In genomic region chr11:104549438-104550405, GRCm38 (mm10) we compare ENCODE assay signal across 8 mouse cellular contexts. TPM values are rescaled to one million over a fixed set of nuclear protein-coding genes. Genes with fewer than 3 reads are reported as not detected.
A peak's percentile ranks its signal among the peaks of the same experiment; 100 is the strongest.
DNase-seq lines count a peak whose midpoint lies in the region; ATAC-seq and TF ChIP-seq lines count a peak whose summit lies in the region.

No protein-coding gene starts in this region.

- no peaks in the 10 kb centered on the region for H3K36me3 ChIP-seq in kidney, adult 2 months (ENCODE audit: control insufficient read depth, insufficient read depth, low read length)
- H3K36me3 ChIP-seq in lung, embryonic 14.5 days (ENCODE audit: insufficient read depth) = peaks cover 6% of the 10 kb centered on the region; the same call in 1 of the 2 replicates
- no peaks in the 10 kb centered on the region for H3K36me3 ChIP-seq in neural tube, embryonic 14.5 days (ENCODE audit: control insufficient read depth, insufficient read depth, low read length)

- peak overlapping the region; percentile 99 for H3K9ac ChIP-seq in lung, embryonic 14.5 days
- H3K9ac ChIP-seq in neural tube, embryonic 14.5 days (replicated peaks; ENCODE audit: low read depth, low read length) = peak overlapping the region; percentile 99

- H3K4me3 ChIP-seq in layer of hippocampus, adult 2 months = peak overlapping the region; percentile 98
- H3K4me3 ChIP-seq in kidney, adult 2 months (ENCODE audit: insufficient read depth, low read depth, low read length) = peak overlapping the region; percentile 92
- H3K4me3 ChIP-seq in lung, embryonic 14.5 days (ENCODE audit: low read depth, low read length) = peak overlapping the region; percentile 86
- peak overlapping the region; percentile 96 for H3K4me3 ChIP-seq in neural tube, embryonic 14.5 days (ENCODE audit: low read depth, low read length)

- peak; percentile 84 for ATAC-seq in lung, embryonic 14.5 days (ENCODE audit: insufficient read depth)
- ATAC-seq in neural tube, embryonic 14.5 days (ENCODE audit: low read depth) = no peak; the same call in 1 of the 2 replicates

- TF ChIP-seq CTCF in layer of hippocampus, adult 2 months (conservative IDR thresholded peaks at IDR 0.05) = no peak
- TF ChIP-seq CTCF in kidney, adult 2 months (conservative IDR thresholded peaks at IDR 0.05; ENCODE audit: insufficient read depth, insufficient read length, low read depth, low read length) = no peak
- no peak for TF ChIP-seq CTCF in lung, embryonic 14.5 days (IDR thresholded peaks at IDR 0.05; ENCODE audit: low read depth)

- TF ChIP-seq POLR2A in kidney, adult 2 months (IDR thresholded peaks at IDR 0.05; ENCODE audit: low read depth, low read length) = no peak

- H3K4me2 ChIP-seq in lung, embryonic 14.5 days = peak overlapping the region; percentile 81
- peak overlapping the region; percentile 76 for H3K4me2 ChIP-seq in neural tube, embryonic 14.5 days (ENCODE audit: low read depth, low read length)

- intact Hi-C loops in gastrocnemius, postnatal 14 days (cut with DNase I; ENCODE audit: low total_unique reads) = no loop called here

- peaks cover 9% of the 10 kb centered on the region for H3K4me1 ChIP-seq in kidney, adult 2 months (ENCODE audit: control insufficient read depth, insufficient read depth, low read length)
- H3K4me1 ChIP-seq in lung, embryonic 14.5 days (ENCODE audit: insufficient read depth) = no peaks in the 10 kb centered on the region
- peaks cover 13% of the 10 kb centered on the region for H3K4me1 ChIP-seq in neural tube, embryonic 14.5 days (ENCODE audit: control insufficient read depth, insufficient read depth, low read length)

- H3K27me3 ChIP-seq in kidney, adult 2 months (replicated peaks; ENCODE audit: control insufficient read depth, insufficient read depth, low read length) = no peaks in the 10 kb centered on the region
- no peaks in the 10 kb centered on the region for H3K27me3 ChIP-seq in lung, embryonic 14.5 days (ENCODE audit: insufficient read depth, low read length)
- no peaks in the 10 kb centered on the region for H3K27me3 ChIP-seq in neural tube, embryonic 14.5 days (ENCODE audit: control insufficient read depth, insufficient read depth, low read length)

- peak overlapping the region; percentile 98 for H3K27ac ChIP-seq in layer of hippocampus, adult 2 months
- peak overlapping the region; percentile 89 for H3K27ac ChIP-seq in kidney, adult 2 months (ENCODE audit: insufficient read depth, low read depth, low read length)
- H3K27ac ChIP-seq in lung, embryonic 14.5 days (ENCODE audit: low read depth) = peak overlapping the region; percentile 91
- H3K27ac ChIP-seq in neural tube, embryonic 14.5 days (ENCODE audit: low read depth, low read length) = peak overlapping the region; percentile 88

- whole genome bisulfite sequencing in kidney, adult 2 months = 1% methylated on average over 53 of the region's 53 CpGs
- WGBS in lung, embryonic 14.5 days = under 1% methylated on average over 52 of the region's 53 CpGs
- under 1% methylated on average over 53 of the region's 53 CpGs for WGBS in neural tube, embryonic 14.5 days

- no peaks in the 10 kb centered on the region for H3K9me3 ChIP-seq in lung, embryonic 14.5 days (ENCODE audit: low read depth, low read length)
- H3K9me3 ChIP-seq in neural tube, embryonic 14.5 days (ENCODE audit: control insufficient read depth, low read length) = no peaks in the 10 kb centered on the region

- peak; percentile 52 to 57 for DNase-seq in layer of hippocampus, adult 2 months (ENCODE audit: low spot score in 2 of 2)
- DNase-seq in layer of hippocampus, adult 9-10 months (ENCODE audit: low spot score) = no peak
- DNase-seq in c-Kit-negative CD71-positive TER-119-positive erythroid progenitor cells, embryonic 14.5 days (ENCODE audit: low read depth, low spot score) = peak; percentile 38
- DNase-seq in gastrocnemius, postnatal 14 days = peak; percentile 88
- no peak for DNase-seq in kidney, adult 2 months
- peak; percentile 76 for DNase-seq in lung, embryonic 14.5 days
- peak; percentile 10 to 16 for DNase-seq in thymus, postnatal 36 days

RNA-seq across cellular contexts. Expression of gene Cdc27, which starts 0.7 kb away (rescaled TPM):
- 10 to 100 TPM; 54.5 to 57.3 TPM for total RNA-seq in layer of hippocampus, adult 2 months (2021)
- total RNA-seq in gastrocnemius, postnatal 14 days (2021) = 10 to 100 TPM; 23.4 to 25.2 TPM
- polyA plus RNA-seq in kidney, adult 2 months (2012; rRNA removed) = 5.2 and 6.1 TPM in 2 replicates
- 47.7 and 51.0 TPM in 2 replicates for polyA plus RNA-seq in lung, embryonic 14.5 days (2014; fragmentation: Nextera tagmentation; extraction: Ambion mirVana)
- 43.2 and 49.3 TPM in 2 replicates for polyA plus RNA-seq in neural tube, embryonic 14.5 days (2014; fragmentation: Nextera tagmentation; extraction: Ambion mirVana)

RNA-seq across cellular contexts. Expression of gene Myl4, which starts 0.7 kb away (rescaled TPM):
- 1 to 10 TPM; 2.7 to 2.9 TPM for total RNA-seq in layer of hippocampus, adult 2 months (2021)
- total RNA-seq in gastrocnemius, postnatal 14 days (2021) = 10 to 100 TPM; 13.1 to 15.7 TPM
- 2.0 and 2.6 TPM in 2 replicates for polyA plus RNA-seq in kidney, adult 2 months (2012; rRNA removed)
- polyA plus RNA-seq in lung, embryonic 14.5 days (2014; fragmentation: Nextera tagmentation; extraction: Ambion mirVana) = 9.8 and 52.1 TPM in 2 replicates
- polyA plus RNA-seq in neural tube, embryonic 14.5 days (2014; fragmentation: Nextera tagmentation; extraction: Ambion mirVana) = 4.1 and 6.0 TPM in 2 replicates

RNA-seq across cellular contexts. Expression of gene Itgb3, which starts 58.1 kb away (rescaled TPM):
- total RNA-seq in layer of hippocampus, adult 2 months (2021) = 1 to 10 TPM; 1.3 to 1.4 TPM
- total RNA-seq in gastrocnemius, postnatal 14 days (2021) = 1 to 10 TPM; 2.2 to 4.0 TPM
- 0.99 and 1.3 TPM in 2 replicates for polyA plus RNA-seq in kidney, adult 2 months (2012; rRNA removed)
- polyA plus RNA-seq in lung, embryonic 14.5 days (2014; fragmentation: Nextera tagmentation; extraction: Ambion mirVana) = 1.9 and 2.1 TPM in 2 replicates
- polyA plus RNA-seq in neural tube, embryonic 14.5 days (2014; fragmentation: Nextera tagmentation; extraction: Ambion mirVana) = 0.40 and 0.93 TPM in 2 replicates

Comparison
In these comparisons a context has a peak if more than half of its experiments do, and no peak if none do; other contexts are left out.
1. DNase-seq: peak in layer of hippocampus, adult 2 months (2 of 2), c-Kit-negative CD71-positive TER-119-positive erythroid progenitor cells, embryonic 14.5 days (single experiment), gastrocnemius, postnatal 14 days (single experiment), lung, embryonic 14.5 days (single experiment) and thymus, postnatal 36 days (2 of 2); none in layer of hippocampus, adult 9-10 months (single experiment) and kidney, adult 2 months (single experiment).
2. Peak in every context shown above with its lines, with median percentiles within 50 percentile points of each other: H3K27ac ChIP-seq and H3K4me3 ChIP-seq.